Comparison of ENCODE assay signal across 8 mouse cellular contexts in the genomic region with DNA sequence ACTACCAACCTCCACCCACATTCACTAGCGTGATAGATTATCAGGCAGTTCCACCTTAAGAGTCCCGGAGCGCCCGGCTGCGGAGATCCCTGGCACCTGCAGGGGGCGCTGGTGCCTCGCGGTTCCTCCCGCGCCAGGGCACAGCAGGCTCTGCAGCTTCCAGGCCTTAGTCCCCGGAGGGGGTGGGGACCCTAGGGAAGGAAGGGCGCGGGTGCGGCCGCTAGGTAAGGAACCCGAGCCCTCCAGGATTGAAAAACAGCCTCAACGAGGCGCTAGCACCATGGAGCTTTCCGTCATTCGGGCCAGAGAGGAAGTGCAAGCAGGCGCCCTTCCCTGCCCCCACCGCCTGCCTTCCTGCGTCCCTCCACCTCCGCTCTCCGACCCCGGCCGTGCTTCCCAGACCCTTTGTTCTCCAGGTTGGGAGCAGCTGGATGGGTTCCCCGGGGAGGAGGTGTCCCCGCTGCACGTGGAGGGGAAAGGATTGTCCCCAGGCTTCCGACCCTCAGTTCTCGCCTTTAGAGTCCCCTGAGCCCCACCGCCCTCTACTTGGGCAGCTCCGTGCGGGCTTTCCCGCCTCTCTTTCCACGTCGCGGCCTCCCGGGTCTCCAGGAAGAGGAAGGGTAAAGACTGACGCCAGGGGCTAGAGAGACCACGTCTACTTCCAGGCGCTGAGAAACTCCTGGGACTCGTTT. TPM values are rescaled to one million over a fixed set of nuclear protein-coding genes. Genes with fewer than 3 reads are reported as not detected.
DNase-seq lines count a peak whose midpoint lies in the region; ATAC-seq lines count a peak whose summit lies in the region.

No protein-coding gene starts in this region.

- H3K27ac ChIP-seq in hindbrain, embryonic 12.5 days: peak overlapping the region; percentile 100

- peak overlapping the region; percentile 96 for H3K4me2 ChIP-seq in hindbrain, embryonic 12.5 days (replicated peaks)

- WGBS in hindbrain, embryonic 12.5 days: under 1% methylated on average over 44 of the region's 44 CpGs

- peak overlapping the region; percentile 63 for H3K4me3 ChIP-seq in hindbrain, embryonic 12.5 days

- H3K36me3 ChIP-seq in hindbrain, embryonic 12.5 days: no peaks in the 10 kb centered on the region

- H3K4me1 ChIP-seq in hindbrain, embryonic 12.5 days: peaks cover 32% of the 10 kb centered on the region

- peak overlapping the region; percentile 93 for H3K9ac ChIP-seq in hindbrain, embryonic 12.5 days

- peak; percentile 95 for DNase-seq in MN1 (ENCODE audit: low spot score)
- peak; percentile 94 for DNase-seq in cerebellum, adult 9-10 months
- DNase-seq in frontal cortex, adult 2 months (ENCODE audit: extremely low spot score in 1 of 2, low spot score in 1 of 2): peak; percentile 85 to 96
- peak; percentile 95 to 97 for DNase-seq in layer of hippocampus, postnatal 14 days (ENCODE audit: low spot score in 2 of 2)
- DNase-seq in lung, postnatal 14 days: peak; percentile 95
- peak; percentile 85 for DNase-seq in retina, adult 2 months (ENCODE audit: low read depth, low spot score)
- peak; percentile 91 for DNase-seq in thymus, postnatal 36 days

- peak; percentile 85 for ATAC-seq in hindbrain, embryonic 12.5 days (ENCODE audit: low FRiP score)

- H3K27me3 ChIP-seq in hindbrain, embryonic 12.5 days: no peaks in the 10 kb centered on the region

- no peaks in the 10 kb centered on the region for H3K9me3 ChIP-seq in hindbrain, embryonic 12.5 days (replicated peaks)

RNA-seq across cellular contexts. Expression of gene A930004D18Rik, which starts 9.9 kb away (rescaled TPM):
- polyA plus RNA-seq in frontal cortex, adult 2 months (2012; rRNA removed): 1.5 and 1.9 TPM in 2 replicates
- 18.0 and 18.6 TPM in 2 replicates for polyA plus RNA-seq in hindbrain, embryonic 12.5 days (2016; fragmentation: Nextera tagmentation; extraction: Ambion mirVana)
- 1 to 10 TPM; 2.9 to 4.8 TPM for total RNA-seq in layer of hippocampus, postnatal 14 days (2021)

RNA-seq across cellular contexts. Expression of gene Skida1, which starts 21.3 kb away (rescaled TPM):
- polyA plus RNA-seq in frontal cortex, adult 2 months (2012; rRNA removed): 3.9 and 5.3 TPM in 2 replicates
- polyA plus RNA-seq in hindbrain, embryonic 12.5 days (2016; fragmentation: Nextera tagmentation; extraction: Ambion mirVana): 17.7 and 19.4 TPM in 2 replicates
- total RNA-seq in layer of hippocampus, postnatal 14 days (2021): 10 to 100 TPM; 15.4 to 16.8 TPM

RNA-seq across cellular contexts. Expression of gene Mllt10, which starts 27.4 kb away (rescaled TPM):
- 40.7 and 44.6 TPM in 2 replicates for polyA plus RNA-seq in frontal cortex, adult 2 months (2012; rRNA removed)
- 65.1 and 70.8 TPM in 2 replicates for polyA plus RNA-seq in hindbrain, embryonic 12.5 days (2016; fragmentation: Nextera tagmentation; extraction: Ambion mirVana)
- total RNA-seq in layer of hippocampus, postnatal 14 days (2021): 10 to 100 TPM; 51.0 to 63.0 TPM

RNA-seq across cellular contexts. Expression of gene H2al2a, which starts 30.8 kb away (rescaled TPM):
- not detected in 2 replicates for polyA plus RNA-seq in frontal cortex, adult 2 months (2012; rRNA removed)
- polyA plus RNA-seq in hindbrain, embryonic 12.5 days (2016; fragmentation: Nextera tagmentation; extraction: Ambion mirVana): not detected in 2 replicates
- total RNA-seq in layer of hippocampus, postnatal 14 days (2021): not detected

Comparison
In these comparisons a context has a peak if more than half of its experiments do, and no peak if none do; other contexts are left out.
1. Peak in every context shown above with its lines: DNase-seq, ATAC-seq, H3K4me3 ChIP-seq and H3K27ac ChIP-seq.